17 mouse cellular contexts compared by ENCODE assay signal in genomic region chr9:108147606-108148005, GRCm38 (mm10). TPM values are rescaled to one million over a fixed set of nuclear protein-coding genes. Genes with fewer than 3 reads are reported as not detected.
DNase-seq lines count a peak whose midpoint lies in the region; ATAC-seq and TF ChIP-seq lines count a peak whose summit lies in the region.
"Had no signal": no experiment of that assay in that cellular context is flagged by ENCODE, and none has a peak within 500 bp of the region (broad histone marks: within the 10 kb centered on the region; RNA-seq: fewer than 3 reads in every experiment).

No protein-coding gene starts in this region.

- peak in 1 of 2 experiments; percentile 41 for DNase-seq in cerebellum, adult 2 months
- no peak for DNase-seq in cerebellum, postnatal 36 days
- no peak for DNase-seq in limb, embryonic 10.5 days (ENCODE audit: low spot score)
- DNase-seq in thymus, postnatal 14 days, result peak; percentile 62
- DNase-seq in heart, adult 18-20 months, result no peak
- DNase-seq: adrenal gland, postnatal 10 days; cerebellum, adult 11 months; cerebellum, adult 9-10 months; forebrain, postnatal 0 days; gastrocnemius, adult 2 months; gastrocnemius, postnatal 25 days; heart, postnatal 36 days had no signal

- H3K27ac ChIP-seq in cerebellum, adult 2 months (ENCODE audit: insufficient read depth, low read length), result peak overlapping the region; percentile 69
- H3K27ac ChIP-seq in limb, embryonic 12.5 days, result no peak overlapping the region
- no peak overlapping the region for H3K27ac ChIP-seq in limb, embryonic 10.5 days
- H3K27ac ChIP-seq in hindbrain, embryonic 16.5 days (ENCODE audit: low read depth, low read length), result no peak overlapping the region
- H3K27ac ChIP-seq: embryonic facial prominence, embryonic 13.5 days; forebrain, embryonic 13.5 days; gastrocnemius, adult 2 months; heart, embryonic 13.5 days had no signal

- H3K4me3 ChIP-seq in cerebellum, adult 2 months (replicated peaks; ENCODE audit: insufficient read depth, low read depth, low read length), result no peak overlapping the region
- H3K4me3 ChIP-seq in limb, embryonic 12.5 days (replicated peaks), result no peak overlapping the region
- H3K4me3 ChIP-seq in limb, embryonic 10.5 days, result no peak overlapping the region
- H3K4me3 ChIP-seq in hindbrain, embryonic 16.5 days (ENCODE audit: low read length), result no peak overlapping the region
- H3K4me3 ChIP-seq: embryonic facial prominence, embryonic 13.5 days; forebrain, embryonic 13.5 days; gastrocnemius, adult 2 months; heart, embryonic 13.5 days had no signal

- 0 out of 2 replicates have a peak overlapping the region, but pooled peaks have one; percentile 4 for H3K9ac ChIP-seq in limb, embryonic 12.5 days (replicated peaks)
- no peak overlapping the region for H3K9ac ChIP-seq in hindbrain, embryonic 16.5 days (ENCODE audit: low read depth, low read length)
- H3K9ac ChIP-seq: embryonic facial prominence, embryonic 13.5 days; forebrain, embryonic 13.5 days; forebrain, postnatal 0 days; heart, embryonic 13.5 days had no signal

- H3K36me3 ChIP-seq in limb, embryonic 12.5 days, result no peaks in the 10 kb centered on the region
- no peaks in the 10 kb centered on the region for H3K36me3 ChIP-seq in limb, embryonic 10.5 days
- H3K36me3 ChIP-seq in hindbrain, embryonic 16.5 days (ENCODE audit: control insufficient read depth, insufficient read depth, low read length), result no peaks in the 10 kb centered on the region
- H3K36me3 ChIP-seq: embryonic facial prominence, embryonic 13.5 days; heart, embryonic 13.5 days had no signal

- ATAC-seq in limb, embryonic 12.5 days (ENCODE audit: insufficient number of reproducible peaks, insufficient read depth, low FRiP score, low TSS enrichment, low read depth), result no peak
- ATAC-seq in hindbrain, embryonic 16.5 days, result no peak
- ATAC-seq: forebrain, embryonic 13.5 days; forebrain, postnatal 0 days had no signal

- WGBS in cerebellum, adult 2 months, result 54% methylated on average over 5 of the region's 5 CpGs
- 73% methylated on average over 5 of the region's 5 CpGs for WGBS in limb, embryonic 12.5 days
- 69% methylated on average over 5 of the region's 5 CpGs for WGBS in limb, embryonic 10.5 days
- WGBS in hindbrain, embryonic 16.5 days, result 72% methylated on average over 5 of the region's 5 CpGs

- H3K4me1 ChIP-seq in cerebellum, adult 2 months (ENCODE audit: control insufficient read depth, insufficient read depth, low read length), result peaks cover 70% of the 10 kb centered on the region
- no peaks in the 10 kb centered on the region for H3K4me1 ChIP-seq in limb, embryonic 12.5 days (replicated peaks)
- peaks cover 6% of the 10 kb centered on the region; the same call in 1 of the 2 replicates for H3K4me1 ChIP-seq in limb, embryonic 10.5 days
- H3K4me1 ChIP-seq in hindbrain, embryonic 16.5 days (ENCODE audit: control insufficient read depth, insufficient read depth, low read depth, low read length), result peaks cover 4% of the 10 kb centered on the region; the same call in 1 of the 2 replicates
- H3K4me1 ChIP-seq: embryonic facial prominence, embryonic 13.5 days; forebrain, embryonic 13.5 days; heart, embryonic 13.5 days had no signal

- H3K27me3 ChIP-seq in cerebellum, adult 2 months (ENCODE audit: control insufficient read depth, insufficient read depth, low read length), result no peaks in the 10 kb centered on the region
- H3K27me3 ChIP-seq in limb, embryonic 12.5 days, result no peaks in the 10 kb centered on the region
- no peaks in the 10 kb centered on the region for H3K27me3 ChIP-seq in limb, embryonic 10.5 days (ENCODE audit: low read depth, poor library complexity, severe bottlenecking)
- H3K27me3 ChIP-seq in hindbrain, embryonic 16.5 days (replicated peaks; ENCODE audit: control insufficient read depth, insufficient read depth, low read length), result no peaks in the 10 kb centered on the region
- H3K27me3 ChIP-seq: embryonic facial prominence, embryonic 13.5 days; forebrain, embryonic 13.5 days; heart, embryonic 13.5 days had no signal

- peaks cover 11% of the 10 kb centered on the region; the same call in 1 of the 2 replicates for H3K9me3 ChIP-seq in limb, embryonic 12.5 days
- no peaks in the 10 kb centered on the region for H3K9me3 ChIP-seq in limb, embryonic 10.5 days (replicated peaks)
- H3K9me3 ChIP-seq in hindbrain, embryonic 16.5 days (ENCODE audit: control insufficient read depth, low read length), result no peaks in the 10 kb centered on the region
- H3K9me3 ChIP-seq: embryonic facial prominence, embryonic 13.5 days; forebrain, embryonic 13.5 days; heart, embryonic 13.5 days had no signal

- TF ChIP-seq CTCF in cerebellum, adult 2 months (IDR thresholded peaks at IDR 0.05; ENCODE audit: borderline replicate concordance, insufficient read depth, low read depth, low read length), result no peak

- H3K4me2 ChIP-seq in limb, embryonic 12.5 days, result no peak overlapping the region
- no peak overlapping the region for H3K4me2 ChIP-seq in hindbrain, embryonic 16.5 days (ENCODE audit: low read length)
- H3K4me2 ChIP-seq: embryonic facial prominence, embryonic 13.5 days; forebrain, embryonic 13.5 days; heart, embryonic 13.5 days had no signal

- no peak for TF ChIP-seq POLR2A in cerebellum, adult 2 months (IDR thresholded peaks at IDR 0.05; ENCODE audit: borderline replicate concordance, insufficient read depth, low read length)

RNA-seq across cellular contexts. Expression of gene Bsn, which starts 42.6 kb away (rescaled TPM):
- 70.0 and 77.6 TPM in 2 replicates for polyA plus RNA-seq in cerebellum, adult 2 months (2012; rRNA removed)
- 1.1 and 1.2 TPM in 2 replicates for polyA plus RNA-seq in limb, embryonic 12.5 days (2016; fragmentation: Nextera tagmentation; extraction: Ambion mirVana)
- 1.7 TPM in 2 replicates for polyA plus RNA-seq in limb, embryonic 10.5 days (2016; fragmentation: Nextera tagmentation; extraction: Ambion mirVana)
- total RNA-seq in heart, adult 18-20 months (2021), result under 1 TPM; 0.02 to 0.08 TPM
- polyA plus RNA-seq in hindbrain, embryonic 16.5 days (2015; fragmentation: Nextera tagmentation; extraction: Ambion mirVana), result 8.7 and 9.5 TPM in 2 replicates

RNA-seq across cellular contexts. Expression of gene Apeh, which starts 53.2 kb away (rescaled TPM):
- 69.6 and 83.5 TPM in 2 replicates for polyA plus RNA-seq in cerebellum, adult 2 months (2012; rRNA removed)
- 56.9 and 57.9 TPM in 2 replicates for polyA plus RNA-seq in limb, embryonic 12.5 days (2016; fragmentation: Nextera tagmentation; extraction: Ambion mirVana)
- 70.8 and 76.2 TPM in 2 replicates for polyA plus RNA-seq in limb, embryonic 10.5 days (2016; fragmentation: Nextera tagmentation; extraction: Ambion mirVana)
- 10 to 100 TPM; 37.4 to 48.3 TPM for total RNA-seq in heart, adult 18-20 months (2021)
- polyA plus RNA-seq in hindbrain, embryonic 16.5 days (2015; fragmentation: Nextera tagmentation; extraction: Ambion mirVana), result 58.6 and 60.9 TPM in 2 replicates
